Mouse (Mus musculus) gastrocnemius, adult 2 months (tissue): Measurements from ENCODE around the gene Clcnka. TPM values are rescaled to one million over a fixed set of nuclear protein-coding genes. Genes with fewer than 3 reads are reported as not detected.
A peak's percentile ranks its signal among the peaks of the same experiment; 100 is the strongest.

Experiments
- DNase-seq: peaks from one replicate; pipeline ENCODE4 v3.0.0; 2022
- H3K27ac ChIP-seq: fragments of 200-600 bp; 2 replicates; pipeline ENCODE4 v1.8.1; 2022; ENCODE audit warnings: mild to moderate bottlenecking
- H3K4me3 ChIP-seq: fragments of 200-600 bp; 2 replicates; pipeline ENCODE4 v1.8.1; 2022; ENCODE audit warnings: mild to moderate bottlenecking, moderate library complexity
- CTCF ChIP-seq: fragments of 200-600 bp; IDR thresholded peaks from 2 replicates; pipeline ENCODE4 v1.8.1; 2022; ENCODE audit warnings: antibody characterized with exemption, mild to moderate bottlenecking, moderate library complexity
- intact Hi-C: fragments of 180-260 bp; cut with DNase I; formaldehyde crosslinking; loops from one replicate; pipeline ENCODE4 v1.15.1; 2025
- total RNA-seq, 2 experiments: library from RNA; stranded (reverse); gene quantifications; 2 replicates each; pipeline ENCODE4 v1.2.3; 2021

Gene Clcnka
- total RNA-seq, 2 experiments from 2014 or later, result not detected

DNA sequence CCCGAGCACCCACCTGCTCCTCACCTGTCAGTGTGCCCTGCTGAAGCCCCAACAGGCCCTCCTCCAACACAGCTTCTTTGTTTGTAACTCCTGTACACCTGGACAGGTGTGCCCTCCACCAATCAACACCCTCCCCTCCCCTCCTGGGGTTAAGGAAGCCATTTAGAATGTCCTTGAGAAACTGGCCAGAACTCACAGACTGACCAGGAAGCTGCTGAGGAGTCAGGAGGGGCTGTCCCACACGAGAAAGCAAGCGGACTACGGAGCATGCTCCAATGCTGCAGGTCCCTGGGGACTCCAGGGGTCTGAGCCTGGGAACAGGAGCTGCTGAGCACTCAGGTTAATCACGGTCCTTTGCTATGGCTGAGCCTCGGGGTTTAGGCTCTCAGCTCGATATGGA, 17.4 kb upstream of the Clcnka start, which contains the start of gene Clcnkb:
TSS of gene Clcnkb (minus strand) at position 91 of the 400 bp plus-strand sequence.
- Histone ChIP-seq H3K27ac (no peak within 1 kb of the TSS), H3K4me3 (no peak within 1 kb of the TSS)
- no peak for TF ChIP-seq CTCF
- intact Hi-C loops, result no loop called here
- no peak for DNase-seq

GRCm38 (mm10) chr4:141411430-141411992, 13.0 kb upstream of the Clcnka start:
- no peak for DNase-seq
- TF ChIP-seq CTCF, result peak; percentile 52
- no peak overlapping the region for H3K27ac ChIP-seq
- H3K4me3 ChIP-seq, result no peak overlapping the region
- intact Hi-C loops, result no loop called here

DNA sequence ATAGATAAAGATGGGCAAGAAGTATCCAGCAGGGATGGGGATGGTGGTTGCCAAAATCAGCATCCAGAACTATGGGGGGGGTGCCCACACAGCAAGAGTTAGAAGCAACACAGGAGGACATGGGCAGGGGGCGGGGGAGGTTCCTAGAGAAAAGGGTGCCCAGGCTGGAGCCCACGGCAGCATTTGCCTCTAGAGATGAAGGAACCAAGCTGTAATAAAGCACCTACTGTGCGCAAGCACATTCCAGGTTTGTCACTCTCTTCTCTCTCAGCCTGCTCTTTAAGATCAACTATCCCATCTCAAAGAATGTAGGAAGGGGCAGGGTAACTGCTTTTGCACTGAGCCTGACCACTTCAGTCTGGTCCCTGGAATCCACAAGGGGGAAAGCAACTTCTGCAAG, 10.1 kb upstream of the Clcnka start:
- H3K4me3 ChIP-seq, result no peak overlapping the region
- H3K27ac ChIP-seq, result no peak overlapping the region
- DNase-seq, result no peak
- no peak for TF ChIP-seq CTCF
- intact Hi-C loops, result no loop called here

GRCm38 (mm10) chr4:141406516-141407299, 8.2 kb upstream of the Clcnka start:
- intact Hi-C loops, result loop anchor here (1.0 kb wide), 1 partner anchor 24 kb away; no protein-coding TSS in a partner anchor

DNA sequence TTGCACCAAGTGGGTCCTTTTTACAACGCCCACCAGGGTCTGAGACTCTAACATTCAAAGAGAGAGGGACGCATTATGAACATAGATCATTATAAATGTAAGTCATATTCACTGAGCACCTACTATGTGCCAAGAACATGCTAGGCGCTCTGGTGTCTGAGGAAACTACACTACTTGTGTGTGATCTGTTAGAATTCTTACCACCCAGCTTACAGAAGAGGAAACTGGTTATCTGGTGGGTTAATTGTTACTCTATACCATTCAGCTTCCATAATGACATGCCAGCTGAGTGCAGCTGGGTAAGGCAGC, 6.7 kb upstream of the Clcnka start:
- TF ChIP-seq CTCF, result no peak
- H3K27ac ChIP-seq, result no peak overlapping the region
- DNase-seq, result no peak
- intact Hi-C loops, result no loop called here
- no peak overlapping the region for H3K4me3 ChIP-seq

More at GRCm38 (mm10) chr4:141406516-141407299, 8.2 kb upstream of the Clcnka start:
- peak; percentile 80 for TF ChIP-seq CTCF
- DNase-seq, result peak; percentile 69
- H3K4me3 ChIP-seq, result no peak overlapping the region
- peak overlapping the region; percentile 68 for H3K27ac ChIP-seq

DNA sequence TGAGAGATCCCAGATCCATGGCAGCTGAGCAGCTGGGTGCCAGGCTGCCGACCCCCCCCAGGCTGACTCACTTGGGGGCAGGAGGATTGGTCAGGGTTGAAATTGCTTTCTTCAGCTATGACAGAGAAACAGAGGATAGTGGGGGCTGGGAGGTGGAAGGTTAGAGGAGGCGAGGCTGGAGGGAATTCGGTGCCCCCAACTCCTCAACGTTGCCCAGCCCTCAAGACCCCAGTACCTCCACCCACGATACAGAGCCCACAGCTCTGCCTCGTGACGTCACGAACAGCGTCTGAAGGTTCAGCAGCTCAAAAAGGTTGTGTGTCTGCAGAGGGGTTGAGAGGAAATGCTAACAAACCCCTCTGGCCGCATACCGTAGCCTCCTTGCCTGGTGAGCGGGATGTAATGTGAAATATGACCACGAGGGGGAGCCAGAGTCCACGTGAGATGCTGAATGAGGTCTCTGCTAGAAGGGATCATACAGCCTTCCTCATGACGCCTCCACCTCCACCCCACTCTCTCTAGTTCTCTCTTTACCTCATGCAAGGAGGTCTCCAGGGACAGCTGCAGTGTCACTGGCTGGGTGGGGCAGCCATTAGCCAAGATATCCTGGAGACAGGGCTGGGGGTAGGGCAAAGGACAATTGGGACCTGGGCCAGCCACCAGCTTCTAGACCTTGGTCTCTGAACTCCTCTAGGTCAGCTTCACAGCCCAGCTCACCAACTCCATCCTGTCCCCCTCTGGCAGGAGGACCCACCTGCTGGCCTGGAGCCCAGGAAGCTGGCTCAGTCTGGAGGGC, 6.2 kb upstream of the Clcnka start:
- intact Hi-C loops, result loop anchor here (1.0 kb wide), 1 partner anchor 171 kb away; no protein-coding TSS in a partner anchor
- no peak overlapping the region for H3K4me3 ChIP-seq

DNA sequence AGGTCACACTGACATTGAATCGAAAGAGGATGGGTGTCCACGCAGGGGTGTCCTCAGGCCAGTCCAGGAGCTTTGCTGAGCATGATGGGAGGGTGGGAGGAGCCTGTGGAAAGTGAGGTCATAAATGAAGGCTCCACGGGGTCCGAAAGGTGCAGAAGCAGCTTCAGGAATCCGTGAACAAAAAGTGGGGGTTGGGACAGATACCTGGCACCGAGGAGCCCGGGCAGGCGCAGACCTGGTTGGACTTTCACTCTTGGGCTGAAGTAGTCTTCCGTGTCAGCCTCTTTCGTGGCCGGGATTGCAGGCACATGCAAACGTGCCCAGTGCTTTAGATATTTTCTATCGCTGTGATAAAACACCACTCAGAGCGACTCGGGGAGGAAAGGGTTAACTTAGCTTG, 1.6 kb upstream of the Clcnka start:
- TF ChIP-seq CTCF, result no peak
- no peak overlapping the region for H3K4me3 ChIP-seq
- no peak overlapping the region for H3K27ac ChIP-seq
- DNase-seq, result no peak
- intact Hi-C loops, result no loop called here

More for the DNA sequence above, 6.2 kb upstream of the Clcnka start:
- TF ChIP-seq CTCF, result peak; percentile 97
- no peak overlapping the region for H3K27ac ChIP-seq
- DNase-seq, result peak; percentile 88

DNA sequence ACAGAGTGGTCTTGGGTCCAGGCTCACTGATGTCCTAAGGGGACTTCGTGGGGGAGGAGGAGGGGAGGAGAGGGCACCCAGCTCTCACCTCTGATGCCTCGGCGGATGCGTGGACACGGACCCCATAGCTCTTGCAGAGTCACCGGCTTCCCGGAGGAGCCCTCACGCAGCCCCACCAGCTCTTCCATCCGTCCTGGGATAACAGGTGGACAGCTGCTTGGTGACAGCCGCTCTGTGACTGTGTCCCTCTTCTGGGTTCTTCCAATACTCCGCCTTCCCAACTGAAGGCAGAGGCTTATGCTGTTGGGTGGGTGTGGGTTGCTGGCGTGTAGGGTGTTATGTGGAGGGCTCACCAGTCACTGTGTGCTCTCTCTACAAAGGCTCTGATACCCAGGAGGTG, 663 bp downstream of the Clcnka start:
- no peak for DNase-seq
- TF ChIP-seq CTCF, result no peak
- intact Hi-C loops, result no loop called here
- Histone ChIP-seq H3K27ac (no peak overlapping the region), H3K4me3 (no peak overlapping the region)

GRCm38 (mm10) chr4:141394751-141395150, 3.8 kb downstream of the Clcnka start:
- Histone ChIP-seq H3K27ac (no peak overlapping the region), H3K4me3 (no peak overlapping the region)
- no peak for TF ChIP-seq CTCF
- no peak for DNase-seq
- intact Hi-C loops, result no loop called here

- no peak for TF ChIP-seq CTCF
- DNase-seq, result no peak
- intact Hi-C loops, result no loop called here
- Histone ChIP-seq H3K4me3 (no peak overlapping the region), H3K27ac (no peak overlapping the region)
These were observed 7.2 kb downstream of the Clcnka start for GRCm38 (mm10) chr4:141391293-141391692.

- no peak overlapping the region for H3K27ac ChIP-seq
- no peak for DNase-seq
- no peak for TF ChIP-seq CTCF
- no peak overlapping the region for H3K4me3 ChIP-seq
- intact Hi-C loops, result loop anchor here (10.0 kb wide), 1 partner anchor 455 kb away; the partner anchor contains the start of gene Ctrc
These were observed 9.0 kb downstream of the Clcnka start for GRCm38 (mm10) chr4:141389366-141390150.

DNA sequence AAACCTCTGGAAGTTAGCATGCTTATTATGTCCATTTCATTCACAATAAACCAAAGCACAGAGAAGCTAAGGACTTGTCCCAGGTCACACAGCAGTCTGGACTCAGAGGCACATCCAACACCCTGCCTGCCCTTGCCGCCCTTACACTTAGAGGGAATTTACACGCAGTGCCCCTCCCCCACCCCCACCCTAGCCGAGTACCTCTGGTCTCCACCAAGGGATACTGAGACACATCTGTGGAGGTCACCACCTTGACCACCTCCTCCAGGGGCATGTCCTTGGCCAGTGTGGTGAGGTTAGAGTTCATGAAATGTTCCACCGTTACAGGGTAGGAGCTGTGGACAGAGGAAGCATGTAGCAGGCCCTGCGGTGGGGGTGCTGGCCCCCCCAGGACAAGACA, 10.6 kb downstream of the Clcnka start:
- Histone ChIP-seq H3K4me3 (no peak overlapping the region), H3K27ac (no peak overlapping the region)
- DNase-seq, result no peak
- intact Hi-C loops, result loop anchor here (1.0 to 10.0 kb wide), 2 partner anchors 187 to 457 kb away; partner anchors contain the start of gene Ctrc
- no peak for TF ChIP-seq CTCF
